Mouse (Mus musculus) A20 (cell line): ENCODE results near the gene Armc9.

Experiments used
- DNase-seq: peaks from one replicate; pipeline ENCODE4 v3.0.0-alpha.2; 2011; ENCODE audit warnings: low read depth, low spot score

Gene Armc9

GRCm38 (mm10) chr1:86174602-86175001 lies 20.0 kb downstream of the Armc9 start:
- peak; percentile 29 for DNase-seq

GRCm38 (mm10) chr1:86176066-86176465 lies 21.5 kb downstream of the Armc9 start:
- no peak for DNase-seq

DNA sequence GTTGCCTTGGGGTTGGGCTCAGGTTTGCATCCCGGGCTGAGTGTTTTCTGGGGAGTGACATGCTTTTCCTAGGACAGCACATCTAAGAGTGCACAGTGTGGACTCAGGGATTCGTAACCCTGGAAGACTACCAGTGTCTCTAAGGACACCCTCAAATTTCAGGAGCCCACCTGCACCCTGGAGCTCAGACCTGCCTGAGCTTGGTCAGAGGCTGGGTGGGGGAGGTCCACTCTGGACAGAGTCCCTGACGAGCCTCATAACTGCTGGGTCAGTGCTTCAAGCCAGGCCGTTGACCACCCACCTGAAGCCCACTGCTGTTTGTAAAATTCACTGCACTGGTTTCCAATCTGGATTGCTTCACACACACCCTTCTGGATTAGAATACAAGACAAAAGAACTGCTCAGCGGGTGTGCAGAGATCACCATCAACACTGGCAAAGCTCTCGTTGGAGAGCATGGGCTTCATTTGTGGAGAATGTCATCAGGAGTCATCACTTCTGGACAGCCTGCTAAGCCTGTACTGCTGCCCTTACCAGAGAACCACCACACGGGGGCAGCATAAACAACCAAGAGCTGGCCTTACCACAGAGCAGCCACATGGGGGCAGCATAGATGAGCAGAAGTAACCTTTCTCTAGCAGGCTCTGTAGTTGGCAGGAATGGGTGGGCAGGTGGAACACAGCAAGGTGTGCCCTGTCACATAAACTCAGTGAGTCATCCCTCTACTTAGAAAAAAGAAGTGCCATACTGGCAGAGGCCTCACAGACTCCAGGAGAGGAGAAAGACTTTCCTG lies 24.1 kb downstream of the Armc9 start:
- DNase-seq, result peak; percentile 85

DNA sequence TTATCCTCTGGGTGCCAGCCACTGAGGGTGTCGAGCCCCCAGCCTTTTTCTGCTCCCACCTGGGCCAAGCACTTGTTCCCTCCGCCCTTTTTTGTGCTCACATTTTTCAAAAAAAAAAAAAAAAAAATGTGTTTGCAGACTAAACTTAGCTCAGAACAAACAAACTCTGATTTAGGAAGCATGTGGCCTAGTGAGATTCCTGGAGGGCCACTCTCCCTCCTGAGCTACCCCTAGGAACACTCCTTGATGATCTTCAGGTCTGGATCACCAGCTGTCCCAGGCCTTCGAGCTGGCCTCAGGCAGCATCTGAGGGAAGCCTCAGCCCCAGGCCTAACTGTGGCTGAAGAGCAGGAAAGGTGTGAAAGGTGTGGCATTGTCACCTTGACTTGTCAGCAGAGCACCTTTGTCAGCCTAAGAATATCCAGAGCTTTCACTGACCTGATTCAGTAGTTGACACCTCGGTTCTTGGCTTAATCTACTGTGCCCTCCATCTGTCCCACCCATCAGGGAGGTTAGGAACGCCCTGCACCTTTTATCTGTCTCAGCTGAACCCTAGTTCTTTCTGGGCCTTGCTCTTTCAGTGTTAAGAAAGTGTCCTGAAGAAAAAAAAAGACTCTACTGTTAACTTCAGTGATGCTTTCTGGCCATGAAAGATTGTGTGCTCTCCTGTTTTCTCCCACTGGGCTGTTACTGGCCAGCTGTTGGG lies 27.6 kb downstream of the Armc9 start:
- DNase-seq, result no peak

- DNase-seq, result no peak
Observed at GRCm38 (mm10) chr1:86183577-86184263, 29.1 kb downstream of the Armc9 start.

GRCm38 (mm10) chr1:86186762-86187161 lies 32.2 kb downstream of the Armc9 start:
- DNase-seq, result no peak

GRCm38 (mm10) chr1:86187856-86188255 lies 33.3 kb downstream of the Armc9 start:
- DNase-seq, result no peak

DNA sequence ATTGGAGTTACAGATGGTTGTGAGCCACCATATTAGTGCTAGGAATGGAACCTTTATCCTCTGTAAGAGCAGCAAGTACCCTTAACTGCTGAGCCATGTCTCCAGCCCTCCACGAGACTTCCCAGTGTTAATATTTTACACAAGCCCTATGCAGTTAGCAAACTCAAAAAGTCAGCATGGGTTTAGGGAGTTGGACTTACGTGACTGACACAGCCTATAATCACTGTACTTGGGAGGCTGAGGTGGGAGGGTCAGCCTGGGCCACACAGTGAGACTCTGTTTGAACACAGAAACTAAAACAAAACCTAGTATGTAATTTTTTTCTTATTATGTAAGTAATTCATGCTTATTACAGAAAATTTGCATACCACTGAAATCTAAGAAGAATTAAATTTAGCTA lies 33.7 kb downstream of the Armc9 start:
- DNase-seq, result no peak

- DNase-seq, result peak; percentile 53
Observed at GRCm38 (mm10) chr1:86189034-86189702, 34.6 kb downstream of the Armc9 start.

GRCm38 (mm10) chr1:86190843-86191242 lies 36.3 kb downstream of the Armc9 start:
- no peak for DNase-seq

DNA sequence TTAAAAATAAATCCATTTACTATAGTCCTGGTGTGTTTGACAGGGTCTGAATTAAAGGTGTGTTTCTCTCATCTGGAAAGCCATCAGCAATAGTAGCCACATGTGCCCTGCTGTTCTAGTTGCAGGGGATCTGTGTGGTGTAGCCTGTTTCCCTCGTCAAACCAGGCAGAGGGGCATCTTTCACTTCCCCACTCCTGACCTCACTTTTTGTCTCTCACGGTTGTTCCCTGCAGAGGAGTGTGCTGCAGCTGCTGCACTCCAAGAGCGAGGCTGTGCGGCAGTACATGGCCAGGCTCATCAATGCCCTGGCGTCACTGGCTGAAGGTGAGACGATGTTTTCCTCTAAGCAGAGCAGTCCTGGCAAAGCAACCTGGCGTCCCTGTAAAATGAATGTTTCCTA lies 39.5 kb downstream of the Armc9 start:
- DNase-seq, result peak; percentile 75

GRCm38 (mm10) chr1:86198276-86198675 lies 43.7 kb downstream of the Armc9 start:
- no peak for DNase-seq

- DNase-seq, result no peak
Observed at GRCm38 (mm10) chr1:86199026-86199425, 44.4 kb downstream of the Armc9 start.

- no peak for DNase-seq
Observed at GRCm38 (mm10) chr1:86201312-86201711, 46.7 kb downstream of the Armc9 start.

- DNase-seq, result no peak
Observed at GRCm38 (mm10) chr1:86202617-86203219, 48.1 kb downstream of the Armc9 start.

DNA sequence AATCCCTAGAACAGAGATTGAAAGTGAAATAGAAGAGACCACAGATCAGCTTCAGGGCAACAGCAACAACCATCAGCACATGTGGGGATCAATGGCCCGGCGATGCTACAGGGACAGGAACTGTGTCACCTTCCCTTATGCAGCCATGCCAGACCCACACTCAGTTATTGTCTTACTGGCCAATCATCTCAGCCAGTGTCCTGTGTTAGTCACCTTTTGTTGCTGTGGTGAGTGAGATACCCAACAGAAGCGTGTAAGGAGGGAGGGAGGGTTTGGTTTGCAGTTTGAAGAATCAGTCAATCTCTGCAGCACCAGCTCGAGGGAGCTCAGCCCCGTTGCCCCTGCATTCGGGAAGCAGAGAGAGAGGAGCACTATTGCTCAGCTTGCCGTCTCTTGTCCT lies 56.1 kb downstream of the Armc9 start:
- no peak for DNase-seq

DNA sequence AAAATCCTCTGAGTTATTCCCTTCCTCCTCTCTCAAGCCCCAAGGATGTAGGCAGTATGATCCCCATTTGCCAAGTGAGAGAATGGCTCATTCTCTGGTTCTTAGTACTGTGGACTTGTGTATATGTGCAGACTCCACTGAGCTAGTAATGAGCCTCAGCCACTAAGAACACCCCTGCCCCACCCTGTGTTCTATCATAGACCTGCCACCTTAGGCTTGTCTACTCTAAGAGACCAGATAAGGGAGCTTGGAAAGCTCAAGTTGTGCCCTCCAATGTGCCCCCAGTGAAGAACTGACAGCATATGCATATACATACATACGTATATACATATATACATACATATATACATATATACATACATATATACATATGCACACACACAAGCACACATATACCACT lies 56.9 kb downstream of the Armc9 start:
- DNase-seq, result no peak

- no peak for DNase-seq
Observed at GRCm38 (mm10) chr1:86212731-86213130, 58.2 kb downstream of the Armc9 start.

GRCm38 (mm10) chr1:86214158-86214557 lies 59.6 kb downstream of the Armc9 start:
- peak; percentile 77 for DNase-seq

DNA sequence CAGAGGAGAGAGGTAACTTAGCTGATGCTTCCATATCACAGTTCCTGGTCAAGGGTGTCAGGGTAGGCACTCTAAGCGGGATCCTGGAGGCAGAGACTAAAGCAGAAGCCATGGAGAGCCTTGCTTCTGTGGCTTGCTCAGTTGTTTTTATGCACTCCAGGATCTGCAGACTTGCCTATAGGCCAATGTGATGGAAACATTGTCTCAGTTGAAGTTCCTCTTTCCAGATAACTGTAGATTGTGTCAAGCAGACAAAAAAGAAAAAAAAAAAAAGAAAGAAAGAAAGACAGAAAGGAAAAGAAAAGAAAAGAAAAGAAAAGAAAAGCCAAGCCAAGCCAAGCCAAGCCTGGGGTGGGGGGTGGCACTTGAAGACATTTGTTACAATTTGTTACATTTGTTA lies 60.7 kb downstream of the Armc9 start:
- DNase-seq, result peak; percentile 34

DNA sequence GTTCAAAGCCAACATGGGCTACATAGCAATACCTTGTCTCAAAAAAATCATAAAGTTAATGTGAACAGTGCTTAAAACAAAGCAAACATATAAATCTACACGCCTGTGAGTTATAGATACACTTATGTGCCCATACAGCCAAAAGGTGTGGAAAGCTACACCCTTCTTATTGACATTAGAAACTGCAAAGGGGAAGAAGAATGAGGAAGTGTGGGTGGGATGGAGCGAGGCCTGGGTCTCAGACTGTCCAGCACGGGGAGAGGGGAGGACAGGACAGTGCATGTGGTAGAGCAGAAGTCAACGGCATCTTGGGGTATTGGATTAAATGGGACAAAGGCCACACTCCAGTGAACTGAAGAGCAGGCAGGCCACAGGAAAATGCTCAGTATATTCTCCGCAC lies 61.8 kb downstream of the Armc9 start:
- no peak for DNase-seq

DNA sequence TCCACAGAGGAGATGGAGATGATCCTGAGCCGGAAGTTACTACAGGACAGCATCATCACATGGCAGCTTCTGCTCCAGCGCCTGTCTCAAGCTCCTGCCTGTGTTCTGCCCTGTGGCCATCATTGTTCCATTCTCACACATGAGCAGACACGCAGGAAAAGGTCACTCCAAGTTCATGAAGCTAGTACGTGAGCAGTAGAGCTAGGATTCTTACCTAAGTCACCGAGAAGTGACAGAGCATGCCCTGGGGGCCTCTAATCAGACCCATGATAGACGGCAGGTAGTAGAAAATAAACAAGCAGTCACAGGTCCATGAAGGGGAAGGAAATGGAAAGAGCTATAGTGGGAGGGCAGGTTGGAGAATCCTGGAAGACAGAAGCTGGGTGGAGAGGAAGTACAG lies 63.4 kb downstream of the Armc9 start:
- DNase-seq, result no peak
